Mouse (Mus musculus) lung, postnatal 4 days (tissue): ENCODE results near the gene Gpatch4.
A peak's percentile ranks its signal among the peaks of the same experiment; 100 is the strongest.

Source experiments
- DNase-seq, 2 experiments: peaks; one replicate each; pipeline ENCODE4 v3.0.0; 2021

The Gpatch4 gene

GRCm38 (mm10) chr3:88033506-88033905 lies 9.4 kb upstream of the Gpatch4 start:
- DNase-seq: peak; percentile 24 to 65

DNA sequence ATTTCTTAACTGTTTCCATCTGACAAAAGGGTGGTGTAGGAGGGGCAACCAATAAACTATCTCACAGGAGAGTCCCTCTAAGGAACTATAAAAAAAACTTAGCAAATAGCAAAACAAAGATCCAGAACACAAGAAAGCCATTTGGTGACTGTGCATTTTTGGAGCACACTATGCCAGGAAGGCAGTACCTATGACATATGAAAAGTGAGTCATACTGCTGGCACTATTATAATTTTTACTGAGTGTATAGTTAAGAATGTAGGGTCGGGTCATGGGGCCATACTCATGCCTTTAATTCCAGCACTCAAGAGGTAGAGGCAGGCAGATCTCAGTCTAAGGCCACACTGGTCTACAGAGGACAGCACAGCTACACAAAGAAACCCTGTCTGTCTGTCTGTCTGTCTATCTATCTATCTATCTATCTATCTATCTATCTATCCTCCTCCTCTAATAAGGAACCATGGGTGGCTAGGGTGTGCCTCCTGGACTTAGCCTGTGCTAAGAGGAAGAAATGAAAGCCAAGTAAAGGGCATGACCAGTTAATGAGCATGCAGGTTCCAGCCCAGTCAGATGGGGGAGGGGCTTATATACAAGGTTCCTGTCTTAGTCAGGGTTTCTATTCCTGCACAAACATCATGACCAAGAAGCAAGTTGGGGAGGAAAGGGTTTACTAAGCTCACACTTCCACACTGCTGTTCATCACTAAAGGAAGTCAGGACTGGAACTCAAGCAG lies 7.2 kb upstream of the Gpatch4 start:
- no peak for DNase-seq

- DNase-seq: peak in 1 of 2 experiments; percentile 33
These were observed 6.6 kb downstream of the Gpatch4 start for GRCm38 (mm10) chr3:88049532-88049931.

- no peak for DNase-seq
These were observed 14.1 kb downstream of the Gpatch4 start for GRCm38 (mm10) chr3:88057030-88057429.

DNA sequence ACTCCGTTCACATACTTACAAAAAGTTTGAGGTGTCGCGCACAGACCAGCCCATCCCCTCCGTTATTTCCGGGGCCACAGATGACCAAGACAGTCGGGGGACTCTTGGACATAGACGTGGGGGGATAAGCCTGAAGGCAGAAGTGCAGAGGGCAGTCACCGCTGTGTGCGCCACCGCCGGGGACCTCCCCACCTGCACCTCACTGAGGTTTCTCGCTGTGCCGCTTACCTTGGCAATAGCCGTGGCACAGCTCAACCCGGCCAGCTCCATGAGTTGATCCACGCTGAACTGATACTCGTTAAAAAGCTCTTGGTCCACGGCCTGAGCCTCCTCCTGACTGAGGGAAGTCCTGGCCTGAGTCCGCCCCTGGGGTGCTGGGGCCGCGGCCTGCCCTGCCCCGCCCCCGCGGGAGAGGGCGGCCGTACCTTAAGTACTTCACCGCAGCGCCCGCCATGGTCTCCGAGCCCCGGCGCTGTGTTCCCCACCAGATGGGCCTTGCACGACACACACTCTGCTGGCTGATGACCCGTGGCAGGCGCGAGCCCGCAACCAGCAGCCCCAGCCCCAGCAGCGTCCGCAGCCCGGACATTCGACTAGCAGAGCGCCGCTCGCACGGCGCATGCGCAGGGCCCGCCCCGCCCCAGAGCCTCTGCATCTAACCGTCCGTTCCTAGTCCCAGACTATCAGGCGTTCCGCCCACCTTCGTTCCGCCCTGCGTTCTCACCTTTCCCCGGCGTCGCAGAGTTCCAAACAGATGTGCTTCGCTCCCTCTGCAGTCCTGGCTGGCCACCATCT lies 15.2 kb downstream of the Gpatch4 start, which contains the start of gene Naxe:
Gene Naxe (minus strand): TSS at position 594 of the 795 bp plus-strand sequence.
- DNase-seq: peak; percentile 89 to 92

GRCm38 (mm10) chr3:88068386-88068785 lies 25.5 kb downstream of the Gpatch4 start:
- peak; percentile 58 to 66 for DNase-seq

- DNase-seq: peak; percentile 78 to 91
These were observed 28.9 kb downstream of the Gpatch4 start for GRCm38 (mm10) chr3:88071783-88072182.

- DNase-seq: no peak
These were observed 30.7 kb downstream of the Gpatch4 start for GRCm38 (mm10) chr3:88073631-88074030.

- DNase-seq: no peak
These were observed 31.4 kb downstream of the Gpatch4 start for GRCm38 (mm10) chr3:88074351-88074750.

GRCm38 (mm10) chr3:88074766-88075165 lies 31.9 kb downstream of the Gpatch4 start:
- DNase-seq: no peak

- DNase-seq: no peak
These were observed 34.5 kb downstream of the Gpatch4 start for GRCm38 (mm10) chr3:88077441-88077840.

DNA sequence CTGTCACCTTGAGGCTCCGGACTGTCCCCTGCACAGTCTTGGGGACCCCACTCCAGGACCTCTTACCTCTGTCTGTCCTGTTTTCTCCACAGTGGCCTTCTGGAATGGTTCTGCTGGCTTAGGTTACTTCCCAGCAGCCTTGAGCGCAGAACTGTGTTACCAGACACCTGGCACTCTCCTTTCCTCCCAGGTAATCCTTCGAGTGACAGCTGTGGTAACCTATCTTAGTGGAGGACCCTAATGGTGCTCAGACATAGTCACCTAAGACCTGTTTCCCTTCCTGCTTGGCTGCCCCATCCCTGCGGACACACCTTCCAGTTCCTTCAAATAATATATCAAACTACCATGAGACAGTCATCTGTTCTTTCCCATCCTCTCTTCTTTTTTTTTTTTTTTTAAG lies 35.3 kb downstream of the Gpatch4 start, which contains the start of gene Ttc24:
Gene Ttc24 (minus strand): TSS at position 101 of the 400 bp plus-strand sequence.
- DNase-seq: no peak

DNA sequence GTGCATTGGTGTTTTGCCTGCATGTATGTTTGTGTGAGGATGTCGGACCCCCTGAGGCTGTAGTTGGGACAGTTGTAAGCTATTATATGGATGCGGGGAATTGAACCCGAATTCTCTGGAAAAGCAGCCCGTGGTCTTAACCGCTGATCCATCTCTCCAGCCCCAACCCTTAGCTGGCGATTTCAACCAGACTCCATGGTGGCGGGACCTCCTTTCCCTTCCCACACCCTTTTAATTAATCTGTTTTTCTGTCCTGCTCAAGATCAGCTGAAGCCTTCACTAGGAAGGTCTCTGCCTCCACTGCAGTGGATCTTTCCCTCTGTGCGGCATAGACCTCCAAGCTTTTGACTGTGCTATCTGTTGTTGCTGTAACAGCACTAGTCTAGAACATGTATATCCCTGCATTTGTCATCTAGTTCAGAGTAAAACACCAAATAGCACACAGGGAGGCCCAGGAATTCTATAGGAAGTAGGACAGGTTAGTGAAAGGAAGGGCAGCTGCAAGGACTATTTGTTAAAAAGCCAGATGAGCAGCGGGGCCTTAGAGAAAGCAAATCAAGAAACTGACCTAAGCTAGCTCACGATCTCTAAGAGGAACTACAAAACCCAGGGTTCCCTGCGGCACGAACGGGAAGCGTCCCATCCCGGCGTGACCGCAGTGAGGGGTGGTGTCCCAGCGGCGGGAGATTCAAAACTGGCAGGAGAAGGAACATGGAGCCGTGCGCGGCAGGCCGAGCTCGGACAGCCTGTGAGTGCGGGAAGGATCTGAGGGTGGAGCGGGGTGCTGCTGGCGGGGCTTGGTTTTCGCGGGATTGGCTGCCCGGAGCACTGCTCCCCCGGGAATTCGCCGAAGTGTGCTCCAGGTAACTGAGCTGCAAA lies 38.7 kb downstream of the Gpatch4 start, which contains the start of gene Iqgap3:
Gene Iqgap3 (plus strand): TSS at position 627 of the 879 bp plus-strand sequence.
- DNase-seq: peak; percentile 92

DNA sequence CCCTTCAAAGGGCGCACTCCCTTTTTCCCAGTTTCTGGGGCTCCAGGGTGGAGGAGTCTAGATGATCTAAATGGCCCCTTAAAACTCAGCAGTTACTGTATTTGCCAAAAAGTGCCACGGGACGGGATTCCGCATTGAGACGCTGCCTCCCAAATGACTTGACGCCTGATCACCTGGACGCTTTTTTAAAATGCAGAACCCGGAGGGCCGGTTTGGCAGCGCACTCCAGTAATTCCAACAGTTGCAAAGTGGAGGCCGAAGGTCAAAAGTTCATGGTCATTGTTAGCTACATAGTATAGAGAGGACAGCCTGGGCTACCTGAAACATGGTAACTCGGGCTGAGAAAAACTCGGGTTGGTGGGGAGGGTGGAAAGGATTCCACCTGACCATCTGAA lies 39.3 kb downstream of the Gpatch4 start:
- DNase-seq: no peak

- DNase-seq: peak; percentile 50 to 58
These were observed 39.8 kb downstream of the Gpatch4 start for GRCm38 (mm10) chr3:88082663-88083062.

DNA sequence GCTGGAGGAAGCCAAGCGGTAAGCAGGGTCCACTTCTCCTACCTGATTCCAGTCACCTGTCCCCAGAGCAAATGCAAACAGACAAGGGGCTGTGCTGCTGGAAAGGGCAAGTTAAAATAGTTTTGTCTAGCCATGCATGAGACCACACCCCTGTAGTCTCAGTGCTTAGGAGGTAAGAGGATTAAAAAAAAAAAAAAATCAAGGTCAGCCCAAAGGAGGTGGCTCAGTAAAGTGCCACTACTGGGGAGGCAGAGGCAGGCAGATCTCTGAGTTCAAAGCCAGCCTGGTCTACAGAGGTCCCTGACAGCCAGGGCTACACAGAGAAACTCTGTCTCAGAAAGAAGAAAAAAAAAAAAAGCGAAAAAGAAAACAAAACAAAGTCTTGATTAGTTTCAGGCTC lies 41.1 kb downstream of the Gpatch4 start:
- no peak for DNase-seq

GRCm38 (mm10) chr3:88085459-88085858 lies 42.6 kb downstream of the Gpatch4 start:
- no peak for DNase-seq

GRCm38 (mm10) chr3:88087688-88088087 lies 44.8 kb downstream of the Gpatch4 start:
- DNase-seq: peak in 1 of 2 experiments; percentile 54

- DNase-seq: no peak
These were observed 47.2 kb downstream of the Gpatch4 start for GRCm38 (mm10) chr3:88090106-88090505.

DNA sequence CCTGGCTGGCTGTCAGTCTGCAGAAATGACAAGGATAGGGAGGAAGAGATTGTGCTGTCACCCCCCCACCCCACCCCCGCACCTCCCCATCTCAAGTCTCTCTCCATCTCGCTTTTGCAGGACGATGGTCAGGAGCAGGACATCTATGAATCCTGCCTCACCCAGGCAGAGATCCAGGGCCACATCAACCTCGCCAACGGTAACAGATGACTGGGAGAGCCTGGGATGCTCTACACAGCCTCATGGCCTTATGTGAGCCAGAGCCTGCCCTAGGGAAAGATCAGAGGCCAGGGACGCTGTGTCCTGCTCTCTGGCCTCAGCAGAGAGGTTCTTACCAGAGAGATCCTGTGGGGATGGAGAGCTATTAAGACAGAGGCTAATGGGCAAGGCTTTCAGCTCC lies 47.7 kb downstream of the Gpatch4 start:
- no peak for DNase-seq

DNA sequence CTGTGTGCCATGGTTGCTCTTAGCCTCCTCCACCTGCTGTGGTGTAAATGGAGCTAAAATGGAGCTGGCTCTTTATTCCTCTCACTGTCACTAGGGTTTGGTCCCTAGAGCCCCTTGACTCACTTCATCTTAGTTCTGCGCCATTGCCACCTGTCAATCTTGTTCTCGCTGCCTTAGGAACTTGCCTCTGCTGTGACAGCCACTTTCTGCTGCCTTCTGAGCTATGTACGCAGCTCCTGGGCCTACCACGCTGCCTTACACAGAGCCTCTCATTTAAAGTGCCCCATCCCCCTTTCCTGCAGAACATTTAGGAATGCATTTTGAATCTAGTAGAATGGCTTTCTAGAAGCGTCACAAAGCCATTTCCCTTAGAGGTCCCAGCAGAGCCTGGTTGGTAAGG lies 51.2 kb downstream of the Gpatch4 start:
- DNase-seq: no peak

- no peak for DNase-seq
These were observed 54.8 kb downstream of the Gpatch4 start for GRCm38 (mm10) chr3:88097666-88098065.

DNA sequence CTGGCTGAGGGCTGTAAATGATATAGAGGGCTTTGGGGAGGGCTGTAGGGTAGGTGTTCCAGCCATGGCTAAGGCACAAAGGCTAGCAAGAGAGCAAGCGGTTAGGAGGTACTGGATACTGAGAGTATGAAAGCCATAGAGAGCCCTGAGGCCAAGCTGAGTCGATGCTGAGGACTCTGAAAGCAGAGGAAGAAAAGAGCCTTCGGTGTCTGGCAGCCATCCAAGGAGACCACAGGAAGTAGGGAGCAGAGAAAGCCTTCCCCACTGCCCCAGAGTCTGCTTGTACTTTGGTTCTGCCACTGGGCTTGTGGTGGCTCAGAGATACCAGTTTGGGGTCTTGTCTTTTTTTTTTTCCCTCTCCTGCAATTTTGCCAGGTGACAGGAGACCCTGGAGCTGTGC lies 57.3 kb downstream of the Gpatch4 start:
- DNase-seq: no peak
